Mouse (Mus musculus) midbrain, embryonic 11.5 days (tissue): ENCODE results near the gene Sytl3. TPM values are rescaled to one million over a fixed set of nuclear protein-coding genes. Genes with fewer than 3 reads are reported as not detected.
"Not testable (repeated sequence)": the region's sequence is repeated elsewhere in the genome, so short reads cannot be mapped to it uniquely, and the experiment has no call there.

ENCODE experiments used
- ATAC-seq: fragments of 200-750 bp; cut with Nextera tagmentation; 2 replicates; pipeline ENCODE4 v1.8.0; 2017; ENCODE audit warnings: moderate TSS enrichment, moderate library complexity; ENCODE audit not compliant: low FRiP score
- DNase-seq: peaks from one replicate; pipeline ENCODE4 v3.0.0; 2015; ENCODE audit warnings: low spot score; ENCODE audit errors: missing footprints
- H3K27ac ChIP-seq: fragments of 300-500 bp; sonication (generic); 2 replicates; pipeline ENCODE4 v1.5.1; 2014; ENCODE audit warnings: low read depth, low read length
- H3K27me3 ChIP-seq: fragments of 300-500 bp; sonication (generic); 2 replicates; pipeline ENCODE4 v1.6.1; 2014; ENCODE audit warnings: mild to moderate bottlenecking, low read length, moderate library complexity, mixed read lengths; ENCODE audit not compliant: control insufficient read depth, insufficient read depth
- H3K36me3 ChIP-seq: fragments of 300-500 bp; sonication (generic); 2 replicates; pipeline ENCODE4 v1.6.1; 2014; ENCODE audit warnings: mild to moderate bottlenecking, low read length, moderate library complexity, mixed read lengths; ENCODE audit not compliant: control insufficient read depth, insufficient read depth
- H3K4me1 ChIP-seq: fragments of 300-500 bp; sonication (generic); 2 replicates; pipeline ENCODE4 v1.6.1; 2014; ENCODE audit warnings: low read length; ENCODE audit not compliant: control insufficient read depth, insufficient read depth
- H3K4me2 ChIP-seq: fragments of 300-500 bp; sonication (generic); 2 replicates; pipeline ENCODE4 v1.6.1; 2014; ENCODE audit warnings: mild to moderate bottlenecking, moderate library complexity
- H3K4me3 ChIP-seq: fragments of 300-500 bp; sonication (generic); 2 replicates; pipeline ENCODE4 v1.5.1; 2014; ENCODE audit warnings: low read depth, low read length
- H3K9ac ChIP-seq: fragments of 300-500 bp; sonication (generic); 2 replicates; pipeline ENCODE4 v1.6.1; 2014; ENCODE audit warnings: low read length
- H3K9me3 ChIP-seq: fragments of 300-500 bp; sonication (generic); 2 replicates; pipeline ENCODE4 v1.6.1; 2016; ENCODE audit warnings: low read length; ENCODE audit not compliant: control insufficient read depth
- whole genome bisulfite sequencing: fragments of 180-500 bp; shearing (Covaris S2); extraction: QIAGEN DNeasy Blood & Tissue Kit; methylation state at CpG from one replicate; pipeline ENCODE4 v1.1.7; 2014; 5-methylcytosine and 5-hydroxymethylcytosine counted together
- polyA plus RNA-seq: library from polyadenylated mRNA; unstranded; fragments of >200 nt; fragmentation: Nextera tagmentation; extraction: Ambion mirVana; gene quantifications from 2 replicates; pipeline ENCODE4 v1.2.1, GENCODE M21; 2014

Sytl3 gene
- polyA plus RNA-seq, 1 experiment from 2014 or later, result not detected

DNA sequence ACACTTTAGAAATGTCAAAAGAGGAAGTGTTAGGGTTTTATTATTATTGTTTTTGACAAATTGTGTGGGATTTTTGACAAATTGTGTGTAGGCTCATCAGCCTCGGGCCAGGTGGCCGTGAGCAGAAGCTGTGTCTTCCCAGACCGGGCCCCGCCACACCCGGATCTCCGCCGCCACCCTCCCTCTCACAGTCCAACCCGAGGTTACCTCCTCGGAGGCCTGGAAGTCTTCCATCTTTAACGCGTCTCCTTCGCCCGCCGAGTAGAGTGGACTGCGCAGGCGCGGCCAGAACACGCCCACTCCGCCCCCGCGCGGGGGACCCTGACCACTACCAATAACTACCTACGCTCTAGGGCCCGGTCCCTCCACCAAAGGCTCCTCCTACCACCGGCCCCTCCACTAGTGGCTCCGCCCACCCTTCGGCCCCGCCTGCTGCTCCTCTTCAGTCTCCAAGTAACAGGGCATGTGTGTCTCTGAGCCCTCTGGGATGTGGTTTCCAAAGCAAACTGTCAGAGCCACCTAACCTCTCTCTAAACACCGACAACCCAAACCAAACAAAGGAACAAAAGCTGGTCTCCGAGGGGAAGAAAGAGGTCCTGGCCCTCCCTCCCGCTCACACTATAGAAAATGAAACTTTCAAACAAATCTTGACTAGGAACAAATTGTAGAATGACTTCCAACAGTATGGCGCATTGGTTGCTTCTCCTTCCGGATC, 3.2 kb upstream of the Sytl3 start, which contains the start of gene Dynlt1f:
Gene Dynlt1f (minus strand): TSS at position 334 of the 715 bp plus-strand sequence.
- Histone ChIP-seq H3K4me2 (peak within 1 kb of the TSS; percentile 44), H3K9ac (peak within 1 kb of the TSS; percentile 64; the same call in 1 of the 2 replicates), H3K4me3 (peak within 1 kb of the TSS; percentile 43)
- not testable (repeated sequence) for H3K4me1 ChIP-seq, H3K36me3 ChIP-seq, H3K27me3 ChIP-seq, H3K9me3 ChIP-seq, H3K27ac ChIP-seq
- ATAC-seq (peak; percentile 96), DNase-seq (peak; percentile 88)
- 3% methylated on average over 18 of the region's 33 CpGs for WGBS

DNA sequence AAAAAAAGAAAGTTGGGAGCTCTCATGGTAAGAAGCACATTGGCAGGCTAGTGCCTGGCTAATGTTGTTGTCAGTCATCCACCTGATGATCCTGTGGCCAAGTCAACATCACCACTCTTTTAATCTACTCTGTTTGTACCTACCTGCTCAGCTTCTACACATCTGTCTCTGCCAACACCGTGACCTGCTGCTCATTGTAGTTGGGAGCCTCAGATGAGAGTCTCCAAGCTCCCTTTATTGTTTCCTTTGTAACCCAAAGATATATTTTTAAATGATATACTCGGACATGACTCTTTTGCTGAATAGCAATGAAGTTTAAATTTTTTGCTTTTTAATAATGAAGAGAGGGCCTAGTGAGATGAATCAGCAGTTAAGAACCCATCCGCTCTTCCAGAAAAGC, 2.4 kb upstream of the Sytl3 start:
- not testable (repeated sequence) for H3K27ac ChIP-seq, H3K27me3 ChIP-seq, DNase-seq, H3K4me1 ChIP-seq, ATAC-seq, H3K4me3 ChIP-seq, H3K9ac ChIP-seq, H3K4me2 ChIP-seq, H3K9me3 ChIP-seq, H3K36me3 ChIP-seq
- 95% methylated on average over 1 of the region's 3 CpGs for WGBS

DNA sequence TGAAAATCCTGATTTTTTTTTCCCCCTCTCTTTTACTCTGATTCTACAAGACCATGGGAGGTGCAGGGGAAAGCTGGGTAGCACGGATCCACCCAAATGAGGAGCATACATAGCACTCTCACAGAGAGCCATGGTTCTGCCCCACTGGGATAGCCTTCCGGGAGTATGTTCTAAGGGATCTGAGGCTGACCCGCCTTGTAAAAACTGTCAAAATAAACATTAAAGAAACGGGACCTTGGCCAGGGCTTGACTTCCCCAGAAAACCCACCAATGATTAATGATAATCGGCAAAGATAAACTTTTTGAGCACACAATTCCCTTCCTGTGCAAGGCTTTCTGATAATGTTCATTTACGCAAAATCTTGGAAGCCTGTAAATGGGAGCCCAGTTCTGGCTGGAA, 1.7 kb downstream of the Sytl3 start:
- not testable (repeated sequence) for H3K4me2 ChIP-seq, H3K9me3 ChIP-seq, H3K4me1 ChIP-seq, H3K27me3 ChIP-seq, H3K9ac ChIP-seq, H3K4me3 ChIP-seq, H3K36me3 ChIP-seq, ATAC-seq, H3K27ac ChIP-seq
- peak; percentile 19 for DNase-seq
- 78% methylated on average over 6 of the region's 6 CpGs for WGBS

DNA sequence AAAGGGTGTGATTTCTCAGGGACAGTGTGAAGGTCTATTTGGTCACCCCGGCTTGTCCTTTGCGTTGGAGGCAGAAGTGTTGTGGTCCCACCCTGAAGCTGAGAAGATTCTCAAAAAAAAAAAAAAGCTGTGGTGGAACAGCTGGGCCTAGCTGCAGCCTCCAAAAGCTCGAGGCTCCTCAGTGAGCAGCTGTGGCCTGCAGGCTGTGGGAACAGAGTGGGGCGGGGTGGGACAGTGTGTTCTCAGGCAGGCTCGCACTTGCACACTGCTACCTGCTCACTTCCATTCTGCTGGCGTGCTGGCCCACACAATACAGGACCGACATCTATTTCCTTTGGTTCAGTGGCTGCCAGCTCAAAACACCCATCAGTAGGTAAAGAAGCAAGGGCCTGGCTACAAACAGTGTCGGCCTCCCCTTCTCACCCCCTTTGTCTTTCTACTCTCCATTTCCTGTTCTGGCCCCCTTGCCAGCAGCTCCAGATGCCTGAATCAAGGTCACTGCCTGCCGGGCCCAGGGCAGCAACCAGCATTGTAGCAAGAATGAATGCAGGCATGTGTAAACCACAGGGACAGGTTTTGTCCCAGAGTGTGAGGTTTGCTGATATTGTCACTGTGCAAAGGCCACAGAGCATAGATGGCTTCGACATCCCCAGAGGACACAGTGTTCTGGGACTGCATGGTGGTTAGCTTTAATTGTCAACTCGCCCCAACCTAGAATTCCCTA, 2.4 kb downstream of the Sytl3 start:
- not testable (repeated sequence) for H3K36me3 ChIP-seq, H3K4me2 ChIP-seq, H3K27ac ChIP-seq, H3K4me1 ChIP-seq, H3K9ac ChIP-seq, H3K4me3 ChIP-seq, H3K9me3 ChIP-seq, H3K27me3 ChIP-seq
- ATAC-seq, result peak; percentile 22; the same call in 1 of the 2 replicates
- peak; percentile 81 for DNase-seq
- 49% methylated on average over 8 of the region's 11 CpGs for WGBS

DNA sequence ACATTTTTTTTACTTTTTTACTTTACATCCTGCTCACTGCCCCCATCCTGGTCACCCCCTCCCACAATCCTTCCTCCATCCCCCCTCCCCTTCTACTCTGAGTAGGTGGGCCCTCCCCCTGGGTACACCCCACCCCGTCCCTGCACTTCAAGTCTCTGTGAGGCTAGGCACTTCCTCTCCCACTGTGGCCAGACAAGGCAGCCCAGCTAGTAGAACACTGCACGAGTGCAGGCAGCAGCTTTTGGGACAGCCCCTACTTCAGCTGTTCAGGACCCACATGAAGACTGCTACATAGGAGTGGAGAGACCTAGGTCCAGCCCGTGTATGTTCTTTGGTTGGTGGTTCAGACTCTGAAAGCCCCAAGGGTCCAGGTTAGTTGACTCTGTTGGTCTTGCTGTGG, 3.9 kb downstream of the Sytl3 start:
- not testable (repeated sequence) for DNase-seq

DNA sequence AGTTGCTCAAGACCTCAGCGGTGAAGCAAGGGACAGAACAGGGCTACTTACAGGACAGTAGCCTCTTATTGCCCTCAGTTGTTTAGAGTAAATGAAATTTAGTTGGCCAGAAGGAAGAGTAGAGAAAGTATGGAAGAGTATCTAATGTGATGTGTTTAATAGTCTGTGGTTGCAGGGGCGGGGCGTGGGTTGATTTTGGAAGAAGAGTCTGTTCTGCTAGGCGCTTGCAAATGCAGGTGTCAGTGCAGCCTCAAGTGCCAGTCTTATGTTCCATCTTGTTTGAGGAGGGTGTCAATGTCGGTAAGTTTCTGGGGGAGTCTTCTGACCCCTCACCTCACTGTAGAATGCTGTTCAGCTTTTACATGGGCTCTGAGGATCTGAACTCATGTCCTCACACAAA, 6.5 kb downstream of the Sytl3 start:
- H3K9me3 ChIP-seq, ATAC-seq: not testable (repeated sequence)

More for the DNA sequence above, 3.9 kb downstream of the Sytl3 start:
- H3K36me3 ChIP-seq, H3K4me3 ChIP-seq, H3K27ac ChIP-seq, H3K4me2 ChIP-seq, H3K9me3 ChIP-seq, ATAC-seq, H3K9ac ChIP-seq, H3K4me1 ChIP-seq, H3K27me3 ChIP-seq: not testable (repeated sequence)
- 63% methylated on average over 3 of the region's 3 CpGs for WGBS

DNA sequence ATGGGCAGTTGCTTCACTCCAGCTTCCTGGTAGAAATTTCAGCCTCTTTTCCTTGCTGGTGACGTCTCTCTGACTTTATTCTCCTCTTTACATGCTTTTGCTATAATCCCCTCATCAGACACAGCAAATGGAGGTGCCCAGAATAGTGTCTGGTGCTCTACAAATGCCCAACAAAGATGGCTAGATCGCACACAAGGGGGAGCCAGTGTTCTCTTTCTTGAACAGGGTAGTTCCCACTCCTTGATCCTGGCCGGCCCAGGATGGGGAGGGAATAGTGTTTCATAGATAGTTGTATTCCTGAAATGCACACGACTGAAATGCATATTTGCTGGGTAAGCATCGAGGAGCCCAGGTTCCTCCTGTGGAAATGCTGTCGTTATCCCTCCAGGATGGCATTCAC, 9.6 kb downstream of the Sytl3 start:
- not testable (repeated sequence) for DNase-seq, H3K4me3 ChIP-seq, H3K9me3 ChIP-seq, H3K9ac ChIP-seq, H3K27ac ChIP-seq, H3K4me2 ChIP-seq, H3K36me3 ChIP-seq, H3K4me1 ChIP-seq, H3K27me3 ChIP-seq, ATAC-seq
- no CpG with 5 or more reads among the region's 6 CpGs for WGBS

More for the DNA sequence above, 6.5 kb downstream of the Sytl3 start:
- not testable (repeated sequence) for H3K4me2 ChIP-seq, H3K9ac ChIP-seq, H3K27ac ChIP-seq, H3K27me3 ChIP-seq, H3K36me3 ChIP-seq, H3K4me1 ChIP-seq, H3K4me3 ChIP-seq
- WGBS, result 95% methylated on average over 4 of the region's 5 CpGs
- DNase-seq, result peak; percentile 70

DNA sequence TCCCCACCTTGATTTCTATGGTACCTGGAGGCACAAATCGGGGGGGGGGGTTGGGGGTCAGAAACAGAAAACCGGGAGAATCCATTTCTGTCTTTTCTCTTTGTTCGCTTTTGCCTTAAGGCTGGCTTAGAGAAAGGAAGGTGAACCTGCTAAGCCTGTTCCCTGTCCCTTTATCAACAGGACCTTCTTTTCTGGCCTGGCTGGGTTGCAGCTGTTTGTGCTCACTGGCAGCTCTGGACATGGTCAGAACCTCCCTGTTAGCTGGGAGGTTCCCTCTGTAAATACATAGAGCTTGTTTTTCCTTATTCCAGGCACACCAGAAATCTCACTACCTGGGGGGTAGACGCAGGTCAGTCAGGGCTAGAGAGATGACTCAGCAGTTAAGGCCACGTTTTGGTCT, 15.4 kb downstream of the Sytl3 start:
- not testable (repeated sequence) for H3K27me3 ChIP-seq, H3K9me3 ChIP-seq, H3K4me3 ChIP-seq, H3K36me3 ChIP-seq, DNase-seq, H3K27ac ChIP-seq, ATAC-seq, H3K9ac ChIP-seq, H3K4me2 ChIP-seq, H3K4me1 ChIP-seq
- 59% methylated on average over 5 of the region's 5 CpGs for WGBS

DNA sequence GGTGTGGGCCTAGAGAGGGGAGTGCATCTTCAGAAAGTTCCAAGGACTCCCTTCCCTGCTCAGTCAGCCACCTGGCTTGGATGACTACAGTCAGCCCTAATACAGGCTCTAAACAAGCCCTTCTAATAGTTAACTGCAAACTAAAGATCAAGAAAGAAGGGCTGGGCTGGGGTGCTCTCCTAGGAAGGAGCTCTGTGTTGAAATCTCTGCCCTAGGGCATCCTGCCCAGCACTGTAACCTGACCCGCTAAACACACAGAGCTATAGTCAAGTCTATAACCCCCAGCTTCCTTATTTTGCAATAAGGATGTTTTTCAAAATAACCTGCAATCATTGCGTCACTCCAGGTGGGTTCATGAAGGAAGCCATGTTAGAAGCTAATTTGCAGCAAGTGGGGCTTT, 19.2 kb downstream of the Sytl3 start:
- H3K4me3 ChIP-seq, H3K27me3 ChIP-seq, H3K4me2 ChIP-seq, H3K4me1 ChIP-seq, H3K36me3 ChIP-seq, H3K9me3 ChIP-seq, H3K27ac ChIP-seq, ATAC-seq, H3K9ac ChIP-seq, DNase-seq: not testable (repeated sequence)
- 71% methylated on average over 1 of the region's 2 CpGs for WGBS
